Mouse (Mus musculus): Measurements from ENCODE around the gene Raver1.

- no peak for TF ChIP-seq CTCF (IDR thresholded peaks at IDR 0.05; ENCODE audit: insufficient read depth, low read length)
- TF ChIP-seq POLR2A (IDR thresholded peaks at IDR 0.05; ENCODE audit: borderline replicate concordance, extremely low read depth, low read depth, low read length): no peak
These were observed 16.2 kb downstream of the Raver1 start for GRCm38 (mm10) chr9:21075625-21076024.

Measured in lung, adult 2 months (tissue).